Mouse (Mus musculus): ENCODE results near the gene Dlg2.

Dlg2 gene

DNA sequence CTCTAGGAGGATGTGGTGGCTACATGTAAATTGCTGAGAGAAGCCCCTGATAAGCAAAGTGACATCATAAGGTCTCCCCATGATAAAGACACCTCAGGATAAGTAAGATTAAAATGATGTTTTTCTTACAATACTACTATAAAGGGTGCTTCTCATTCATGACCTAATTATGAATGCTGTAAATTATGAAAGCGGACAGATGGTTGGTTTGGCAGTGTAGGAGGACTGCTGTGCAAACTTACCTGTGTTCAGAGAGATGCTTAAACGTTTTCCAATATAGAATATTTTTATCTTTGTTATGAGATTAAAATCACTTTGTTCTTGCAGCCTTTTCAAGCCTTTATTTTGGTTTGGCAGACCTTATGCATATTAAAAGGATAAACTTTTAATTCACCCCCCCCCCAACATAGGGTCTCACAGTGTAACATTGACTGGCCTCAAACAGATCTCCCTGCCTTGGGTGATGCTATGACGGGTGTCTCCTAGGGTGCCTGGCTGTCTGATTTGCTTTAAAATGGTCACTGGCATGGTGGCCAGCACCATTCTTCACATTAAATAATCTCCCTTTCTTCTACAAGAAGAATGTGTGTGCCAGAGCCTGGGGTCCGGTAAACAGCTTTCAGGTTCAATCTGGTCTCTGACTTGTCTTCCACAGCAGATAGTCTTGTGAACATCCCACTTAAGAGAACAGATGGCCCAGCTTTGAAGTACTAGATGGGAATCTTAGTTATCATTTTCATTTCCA, 1529.4 kb downstream of the Dlg2 start:
- no peaks in the 10 kb centered on the region for H3K36me3 ChIP-seq (ENCODE audit: insufficient read depth, low read length)
- H3K4me1 ChIP-seq (replicated peaks; ENCODE audit: low read depth, low read length): no peaks in the 10 kb centered on the region
- no peaks in the 10 kb centered on the region for H3K27me3 ChIP-seq (ENCODE audit: insufficient read depth, low read length)
- no peak for TF ChIP-seq POU5F1 (IDR thresholded peaks at IDR 0.05; ENCODE audit: borderline replicate concordance, low read length)
- no peak for TF ChIP-seq CTCF (conservative IDR thresholded peaks at IDR 0.05; ENCODE audit: low read length)
- TF ChIP-seq NANOG (IDR thresholded peaks at IDR 0.05; ENCODE audit: borderline replicate concordance, low read length): no peak
- no peaks in the 10 kb centered on the region for H3K9me3 ChIP-seq (ENCODE audit: low read length)
- H3K4me3 ChIP-seq (replicated peaks; ENCODE audit: low read length): no peak overlapping the region

DNA sequence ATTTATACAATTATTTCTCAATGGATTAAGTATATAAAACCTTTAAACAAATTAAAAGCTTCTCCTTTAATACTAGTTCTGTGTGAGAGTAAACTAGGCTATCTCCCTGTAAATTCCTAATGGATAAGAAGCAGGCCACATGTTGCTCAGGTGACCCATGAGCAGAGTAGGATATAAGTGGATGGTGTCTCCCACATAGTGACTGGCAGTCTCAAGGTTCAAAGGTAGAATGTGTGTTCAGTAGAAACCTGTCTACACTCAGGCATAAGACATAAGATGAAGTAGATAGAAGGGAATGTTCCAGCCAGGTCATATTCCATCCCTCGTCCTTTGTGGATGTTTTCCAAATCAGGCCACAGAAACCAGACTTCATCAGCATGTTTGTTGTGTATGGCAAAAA, 1532.2 kb downstream of the Dlg2 start:
- no peaks in the 10 kb centered on the region for H3K27me3 ChIP-seq (ENCODE audit: insufficient read depth, low read length)
- H3K4me1 ChIP-seq (replicated peaks; ENCODE audit: low read depth, low read length): no peaks in the 10 kb centered on the region
- H3K9me3 ChIP-seq (ENCODE audit: low read length): no peaks in the 10 kb centered on the region
- H3K4me3 ChIP-seq (replicated peaks; ENCODE audit: low read length): no peak overlapping the region
- no peak for TF ChIP-seq POU5F1 (IDR thresholded peaks at IDR 0.05; ENCODE audit: borderline replicate concordance, low read length)
- no peak for TF ChIP-seq CTCF (conservative IDR thresholded peaks at IDR 0.05; ENCODE audit: low read length)
- TF ChIP-seq NANOG (IDR thresholded peaks at IDR 0.05; ENCODE audit: borderline replicate concordance, low read length): no peak
- H3K36me3 ChIP-seq (ENCODE audit: insufficient read depth, low read length): no peaks in the 10 kb centered on the region

DNA sequence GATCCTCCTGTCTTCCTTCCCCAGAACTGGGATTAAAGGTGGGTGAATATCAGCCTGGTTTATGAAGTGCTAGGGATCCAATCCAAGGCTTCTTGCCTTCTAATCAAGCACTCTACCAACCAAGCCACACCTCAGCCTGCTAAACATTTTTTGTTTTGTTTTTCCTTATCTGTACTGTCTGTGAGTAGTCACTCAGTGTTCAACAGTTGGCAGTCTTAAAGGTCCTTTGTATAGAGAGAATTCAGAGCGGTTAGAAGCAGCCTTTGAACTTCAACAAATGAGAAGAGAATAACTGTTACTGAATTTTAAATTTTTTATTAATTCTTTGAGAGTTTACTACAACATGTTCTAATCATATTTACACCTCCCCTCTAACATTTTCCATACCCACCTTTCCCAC, 1548.5 kb downstream of the Dlg2 start:
- H3K9me3 ChIP-seq (ENCODE audit: low read length): no peaks in the 10 kb centered on the region
- H3K36me3 ChIP-seq (ENCODE audit: insufficient read depth, low read length): no peaks in the 10 kb centered on the region
- H3K27me3 ChIP-seq (ENCODE audit: insufficient read depth, low read length): no peaks in the 10 kb centered on the region
- no peaks in the 10 kb centered on the region for H3K4me1 ChIP-seq (replicated peaks; ENCODE audit: low read depth, low read length)
- TF ChIP-seq NANOG (IDR thresholded peaks at IDR 0.05; ENCODE audit: borderline replicate concordance, low read length): no peak
- TF ChIP-seq CTCF (conservative IDR thresholded peaks at IDR 0.05; ENCODE audit: low read length): no peak
- TF ChIP-seq POU5F1 (IDR thresholded peaks at IDR 0.05; ENCODE audit: borderline replicate concordance, low read length): no peak
- H3K4me3 ChIP-seq (replicated peaks; ENCODE audit: low read length): no peak overlapping the region

DNA sequence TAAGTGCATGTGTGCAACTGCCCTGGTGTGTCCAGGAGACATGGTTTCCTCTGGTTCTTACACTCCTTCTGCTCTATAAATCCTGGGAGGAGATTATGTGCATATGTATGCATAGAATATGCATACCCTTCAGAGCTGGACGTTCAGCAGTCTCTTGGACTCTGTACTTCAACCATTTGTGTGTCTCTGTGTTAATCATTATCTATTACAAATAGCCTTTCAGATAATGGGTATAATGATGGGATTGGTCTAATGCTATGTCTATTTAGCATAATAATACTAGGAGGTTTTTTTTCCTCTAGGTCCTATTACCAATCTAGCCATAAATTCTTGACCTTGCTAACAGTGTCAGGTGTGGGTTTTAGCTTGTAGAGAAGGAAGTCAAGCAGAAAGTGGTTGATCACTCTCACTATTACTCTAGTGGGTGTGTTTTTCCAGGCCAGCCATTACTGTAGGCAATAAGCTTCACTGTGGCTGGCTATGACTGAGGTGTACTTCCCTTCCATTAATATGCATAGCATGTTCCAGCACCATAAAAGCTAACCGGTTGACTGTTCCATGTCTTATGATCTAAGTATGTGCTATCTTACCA, 1549.1 kb downstream of the Dlg2 start:
- H3K9me3 ChIP-seq (ENCODE audit: low read length): no peaks in the 10 kb centered on the region
- no peaks in the 10 kb centered on the region for H3K27me3 ChIP-seq (ENCODE audit: insufficient read depth, low read length)
- no peaks in the 10 kb centered on the region for H3K4me1 ChIP-seq (replicated peaks; ENCODE audit: low read depth, low read length)
- H3K36me3 ChIP-seq (ENCODE audit: insufficient read depth, low read length): no peaks in the 10 kb centered on the region
- TF ChIP-seq CTCF (conservative IDR thresholded peaks at IDR 0.05; ENCODE audit: low read length) (no peak), POU5F1 (IDR thresholded peaks at IDR 0.05; ENCODE audit: borderline replicate concordance, low read length) (no peak)
- H3K4me3 ChIP-seq (replicated peaks; ENCODE audit: low read length): no peak overlapping the region

DNA sequence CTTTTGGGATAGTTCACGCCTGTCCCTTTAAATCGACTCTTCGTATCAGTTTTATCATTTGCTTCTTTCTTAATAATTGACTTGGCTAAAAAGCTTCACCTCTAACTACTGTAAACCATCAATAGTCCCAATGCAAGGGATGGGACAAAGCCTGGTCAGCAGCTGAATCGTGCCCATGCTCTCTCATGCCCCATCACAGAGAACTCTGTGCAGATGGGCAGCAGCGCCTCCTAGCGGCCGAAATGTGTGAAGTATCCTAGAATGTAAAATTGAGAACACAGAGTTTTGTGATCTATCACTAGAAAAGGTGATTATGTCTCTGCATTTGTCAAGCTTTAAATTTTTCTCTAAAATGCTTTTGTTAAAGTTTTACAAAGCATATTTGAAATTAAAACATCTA, 1550.6 kb downstream of the Dlg2 start:
- Histone ChIP-seq H3K9me3 (ENCODE audit: low read length) (no peaks in the 10 kb centered on the region), H3K27me3 (ENCODE audit: insufficient read depth, low read length) (no peaks in the 10 kb centered on the region), H3K4me3 (replicated peaks; ENCODE audit: low read length) (no peak overlapping the region), H3K4me1 (replicated peaks; ENCODE audit: low read depth, low read length) (no peaks in the 10 kb centered on the region), H3K36me3 (ENCODE audit: insufficient read depth, low read length) (no peaks in the 10 kb centered on the region)
- TF ChIP-seq NANOG (IDR thresholded peaks at IDR 0.05; ENCODE audit: borderline replicate concordance, low read length): no peak
- peak; percentile 79 for TF ChIP-seq CTCF (conservative IDR thresholded peaks at IDR 0.05; ENCODE audit: low read length)
- TF ChIP-seq POU5F1 (IDR thresholded peaks at IDR 0.05; ENCODE audit: borderline replicate concordance, low read length): no peak

DNA sequence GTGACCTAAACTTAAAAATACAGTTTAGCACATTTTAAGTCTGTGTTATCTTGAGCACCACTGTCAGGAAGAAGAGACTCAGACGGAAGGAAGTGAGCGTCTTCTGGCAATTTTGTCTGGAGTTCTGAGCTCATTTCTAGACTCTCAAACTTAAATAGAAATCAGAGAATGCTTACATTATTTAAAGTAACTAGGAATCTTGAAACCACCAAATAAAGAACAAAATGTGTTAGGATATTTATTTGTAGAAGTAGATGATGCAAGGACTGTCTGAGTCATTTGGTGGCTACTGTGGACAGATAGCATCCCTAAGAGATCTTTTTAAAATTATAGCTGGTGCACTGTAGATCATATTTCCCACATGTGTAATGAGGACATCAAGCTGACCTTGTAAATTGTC, 1557.8 kb downstream of the Dlg2 start:
- Histone ChIP-seq H3K4me3 (replicated peaks; ENCODE audit: low read length) (no peak overlapping the region), H3K9me3 (ENCODE audit: low read length) (no peaks in the 10 kb centered on the region), H3K36me3 (ENCODE audit: insufficient read depth, low read length) (no peaks in the 10 kb centered on the region), H3K27me3 (ENCODE audit: insufficient read depth, low read length) (no peaks in the 10 kb centered on the region), H3K4me1 (replicated peaks; ENCODE audit: low read depth, low read length) (no peaks in the 10 kb centered on the region)
- TF ChIP-seq CTCF (conservative IDR thresholded peaks at IDR 0.05; ENCODE audit: low read length) (no peak), NANOG (IDR thresholded peaks at IDR 0.05; ENCODE audit: borderline replicate concordance, low read length) (no peak), POU5F1 (IDR thresholded peaks at IDR 0.05; ENCODE audit: borderline replicate concordance, low read length) (no peak)

DNA sequence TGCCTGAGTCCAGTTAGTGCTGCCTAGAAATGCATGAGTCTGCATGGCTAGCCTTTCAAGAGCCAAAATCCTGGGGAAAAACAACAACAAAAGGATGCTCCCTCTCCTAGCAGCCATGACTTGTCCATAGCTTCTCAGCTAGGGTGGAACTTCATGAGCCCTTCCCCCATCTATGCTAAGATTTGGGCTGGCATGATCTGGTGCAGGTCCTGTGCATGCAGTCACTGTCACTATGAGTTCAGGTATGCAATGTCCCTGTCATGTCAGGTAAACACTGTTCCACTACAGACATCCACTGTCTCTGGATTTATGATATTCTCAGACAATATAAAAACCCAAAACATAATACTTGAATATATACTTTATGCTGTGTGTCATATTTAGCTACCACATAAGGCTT, 1563.7 kb downstream of the Dlg2 start:
- Histone ChIP-seq H3K4me3 (replicated peaks; ENCODE audit: low read length) (no peak overlapping the region), H3K9me3 (ENCODE audit: low read length) (no peaks in the 10 kb centered on the region), H3K36me3 (ENCODE audit: insufficient read depth, low read length) (no peaks in the 10 kb centered on the region), H3K27me3 (ENCODE audit: insufficient read depth, low read length) (no peaks in the 10 kb centered on the region), H3K4me1 (replicated peaks; ENCODE audit: low read depth, low read length) (no peaks in the 10 kb centered on the region)
- no peak for TF ChIP-seq POU5F1 (IDR thresholded peaks at IDR 0.05; ENCODE audit: borderline replicate concordance, low read length)

DNA sequence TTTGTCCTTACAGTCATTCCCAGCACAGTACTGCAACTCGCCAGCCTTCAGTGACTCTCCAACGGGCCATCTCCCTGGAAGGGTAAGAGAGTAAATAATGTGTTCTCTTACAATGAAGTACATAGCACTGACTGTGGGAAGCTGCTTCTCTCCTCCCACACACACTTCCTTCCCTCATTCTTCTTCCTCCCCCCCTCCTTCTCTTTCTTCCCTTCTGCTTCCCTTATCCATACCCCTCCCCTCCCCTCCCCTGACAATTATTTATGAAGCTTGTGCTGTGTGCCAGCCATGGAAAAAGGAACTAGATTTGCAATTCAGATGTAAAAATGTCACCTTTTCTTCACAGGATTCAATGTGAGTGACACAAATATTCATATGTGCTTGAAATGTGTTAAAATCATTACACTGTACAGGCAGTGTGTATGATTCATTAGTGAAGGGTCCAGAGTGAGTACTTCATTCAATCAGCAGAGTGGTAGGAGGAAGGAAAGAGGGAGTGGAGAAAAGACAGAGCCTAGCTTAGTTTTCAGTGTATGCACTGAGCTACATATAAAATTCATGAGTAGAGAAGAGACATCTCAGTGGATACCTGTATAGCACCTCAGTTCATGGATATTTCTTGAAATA, 1564.4 kb downstream of the Dlg2 start:
- Histone ChIP-seq H3K27me3 (ENCODE audit: insufficient read depth, low read length) (no peaks in the 10 kb centered on the region), H3K9me3 (ENCODE audit: low read length) (no peaks in the 10 kb centered on the region), H3K4me3 (replicated peaks; ENCODE audit: low read length) (no peak overlapping the region), H3K4me1 (replicated peaks; ENCODE audit: low read depth, low read length) (no peaks in the 10 kb centered on the region), H3K36me3 (ENCODE audit: insufficient read depth, low read length) (no peaks in the 10 kb centered on the region)
- no peak for TF ChIP-seq CTCF (conservative IDR thresholded peaks at IDR 0.05; ENCODE audit: low read length)
- no peak for TF ChIP-seq POU5F1 (IDR thresholded peaks at IDR 0.05; ENCODE audit: borderline replicate concordance, low read length)
- no peak for TF ChIP-seq NANOG (IDR thresholded peaks at IDR 0.05; ENCODE audit: borderline replicate concordance, low read length)
